Mouse (Mus musculus) limb, embryonic 13.5 days (tissue): ENCODE measurements around the gene Flvcr2. TPM values are rescaled to one million over a fixed set of nuclear protein-coding genes. Genes with fewer than 3 reads are reported as not detected.

ENCODE experiments used
- ATAC-seq: fragments of 200-750 bp; cut with Nextera tagmentation; 2 replicates; pipeline ENCODE4 v1.8.0; 2017; ENCODE audit warnings: low read depth, moderate number of reproducible peaks, moderate TSS enrichment; ENCODE audit not compliant: low FRiP score
- H3K27ac ChIP-seq: fragments of 300-500 bp; sonication (generic); 2 replicates; pipeline ENCODE4 v1.5.1; 2015; ENCODE audit warnings: inconsistent platforms, mild to moderate bottlenecking, moderate library complexity
- H3K27me3 ChIP-seq: fragments of 300-500 bp; sonication (generic); 2 replicates; pipeline ENCODE4 v1.6.1; 2015; ENCODE audit warnings: mild to moderate bottlenecking, inconsistent platforms
- H3K36me3 ChIP-seq: fragments of 300-500 bp; sonication (generic); 2 replicates; pipeline ENCODE4 v1.6.1; 2015; ENCODE audit warnings: inconsistent platforms, mild to moderate bottlenecking, moderate library complexity
- H3K4me1 ChIP-seq: fragments of 300-500 bp; sonication (generic); 2 replicates; pipeline ENCODE4 v1.6.1; 2015; ENCODE audit warnings: inconsistent platforms
- H3K4me2 ChIP-seq: fragments of 300-500 bp; sonication (generic); replicated peaks from 2 replicates; pipeline ENCODE4 v1.6.1; 2015; ENCODE audit warnings: inconsistent platforms, mild to moderate bottlenecking, moderate library complexity
- H3K4me3 ChIP-seq: fragments of 300-500 bp; sonication (generic); 2 replicates; pipeline ENCODE4 v1.5.1; 2015; ENCODE audit warnings: moderate library complexity, mild to moderate bottlenecking, inconsistent platforms
- H3K9ac ChIP-seq: fragments of 300-500 bp; sonication (generic); 2 replicates; pipeline ENCODE4 v1.6.1; 2015; ENCODE audit warnings: mild to moderate bottlenecking, inconsistent platforms
- H3K9me3 ChIP-seq: fragments of 300-500 bp; sonication (generic); 2 replicates; pipeline ENCODE4 v1.6.1; 2016; ENCODE audit warnings: inconsistent platforms
- WGBS: fragments of 180-500 bp; shearing (Covaris S2); methylation state at CpG from one replicate; pipeline ENCODE4 v1.1.7; 2015; 5-methylcytosine and 5-hydroxymethylcytosine counted together
- microRNA-seq: library from miRNA; unstranded; fragments of <30 nt; microRNA quantifications from one replicate; pipeline ENCODE4, GENCODE M21; 2016
- polyA plus RNA-seq: library from polyadenylated mRNA; unstranded; fragments of >200 nt; fragmentation: Nextera tagmentation; extraction: Ambion mirVana; gene quantifications from 2 replicates; pipeline ENCODE4 v1.2.1, GENCODE M21; 2015

Flvcr2 gene
- polyA plus RNA-seq, 1 experiment from 2014 or later, result 3.2 TPM

GRCm38 (mm10) chr12:85848164-85848958 lies 102.0 kb downstream of the Flvcr2 start:
- peak; percentile 75; the same call in 1 of the 2 replicates for ATAC-seq
- Histone ChIP-seq H3K9me3 (no peaks in the 10 kb centered on the region), H3K36me3 (peaks cover 25% of the 10 kb centered on the region), H3K27me3 (no peaks in the 10 kb centered on the region), H3K4me2 (no peak overlapping the region), H3K4me3 (no peak overlapping the region), H3K9ac (no peak overlapping the region), H3K4me1 (no peaks in the 10 kb centered on the region), H3K27ac (no peak overlapping the region)
- WGBS, result 79% methylated on average over 7 of the region's 7 CpGs

GRCm38 (mm10) chr12:85850661-85851060 lies 104.3 kb downstream of the Flvcr2 start:
- Histone ChIP-seq H3K4me2 (no peak overlapping the region), H3K9ac (no peak overlapping the region), H3K27me3 (no peaks in the 10 kb centered on the region), H3K36me3 (peaks cover 16% of the 10 kb centered on the region), H3K4me3 (no peak overlapping the region), H3K9me3 (no peaks in the 10 kb centered on the region), H3K4me1 (no peaks in the 10 kb centered on the region), H3K27ac (no peak overlapping the region)
- no peak for ATAC-seq
- 91% methylated on average over 8 of the region's 8 CpGs for WGBS

- peaks cover 23% of the 10 kb centered on the region for H3K36me3 ChIP-seq
- H3K4me3 ChIP-seq, result no peak overlapping the region
- no peak overlapping the region for H3K4me2 ChIP-seq
- H3K9ac ChIP-seq, result no peak overlapping the region
- H3K9me3 ChIP-seq, result no peaks in the 10 kb centered on the region
- peaks cover 4% of the 10 kb centered on the region for H3K4me1 ChIP-seq
- H3K27me3 ChIP-seq, result no peaks in the 10 kb centered on the region
- H3K27ac ChIP-seq, result no peak overlapping the region
- ATAC-seq, result no peak
- WGBS, result 85% methylated on average over 4 of the region's 4 CpGs
Observed at GRCm38 (mm10) chr12:85853836-85854235, 107.5 kb downstream of the Flvcr2 start.

- Histone ChIP-seq H3K4me3 (no peak overlapping the region), H3K4me1 (peaks cover 9% of the 10 kb centered on the region), H3K9ac (no peak overlapping the region), H3K36me3 (peaks cover 23% of the 10 kb centered on the region), H3K4me2 (no peak overlapping the region), H3K9me3 (no peaks in the 10 kb centered on the region), H3K27me3 (no peaks in the 10 kb centered on the region), H3K27ac (no peak overlapping the region)
- WGBS, result 93% methylated on average over 1 of the region's 1 CpGs
- ATAC-seq, result no peak
Observed at GRCm38 (mm10) chr12:85854271-85854670, 107.9 kb downstream of the Flvcr2 start.

- no peaks in the 10 kb centered on the region for H3K9me3 ChIP-seq
- 89% methylated on average over 7 of the region's 7 CpGs for WGBS
Observed at GRCm38 (mm10) chr12:85857300-85857699, 111.0 kb downstream of the Flvcr2 start.

GRCm38 (mm10) chr12:85859111-85859510 lies 112.8 kb downstream of the Flvcr2 start:
- Histone ChIP-seq H3K4me3 (no peak overlapping the region), H3K4me1 (peaks cover 36% of the 10 kb centered on the region), H3K4me2 (no peak overlapping the region), H3K36me3 (peaks cover 12% of the 10 kb centered on the region), H3K27me3 (no peaks in the 10 kb centered on the region), H3K27ac (peak overlapping the region; percentile 40), H3K9ac (no peak overlapping the region), H3K9me3 (no peaks in the 10 kb centered on the region)
- 69% methylated on average over 3 of the region's 3 CpGs for WGBS
- ATAC-seq, result no peak

More at GRCm38 (mm10) chr12:85857300-85857699, 111.0 kb downstream of the Flvcr2 start:
- Histone ChIP-seq H3K36me3 (peaks cover 15% of the 10 kb centered on the region), H3K4me1 (peaks cover 24% of the 10 kb centered on the region), H3K27me3 (no peaks in the 10 kb centered on the region), H3K4me2 (no peak overlapping the region), H3K4me3 (no peak overlapping the region), H3K9ac (no peak overlapping the region), H3K27ac (no peak overlapping the region)
- no peak for ATAC-seq

GRCm38 (mm10) chr12:85859511-85860189 lies 113.3 kb downstream of the Flvcr2 start:
- WGBS, result 21% methylated on average over 3 of the region's 3 CpGs
- Histone ChIP-seq H3K27ac (peak overlapping the region; percentile 69; the same call in 1 of the 2 replicates), H3K4me3 (no peak overlapping the region), H3K4me2 (no peak overlapping the region), H3K9me3 (no peaks in the 10 kb centered on the region), H3K4me1 (peaks cover 36% of the 10 kb centered on the region), H3K9ac (no peak overlapping the region), H3K27me3 (no peaks in the 10 kb centered on the region), H3K36me3 (peaks cover 12% of the 10 kb centered on the region)
- ATAC-seq, result peak; percentile 90

GRCm38 (mm10) chr12:85862514-85862913 lies 116.2 kb downstream of the Flvcr2 start:
- H3K9ac ChIP-seq, result peak overlapping the region; percentile 51
- H3K9me3 ChIP-seq, result no peaks in the 10 kb centered on the region
- H3K27me3 ChIP-seq, result no peaks in the 10 kb centered on the region
- peaks cover 43% of the 10 kb centered on the region for H3K4me1 ChIP-seq
- H3K36me3 ChIP-seq, result peaks cover 4% of the 10 kb centered on the region; the same call in 1 of the 2 replicates
- H3K27ac ChIP-seq, result peak overlapping the region; percentile 55; the same call in 1 of the 2 replicates
- no peak overlapping the region for H3K4me2 ChIP-seq
- H3K4me3 ChIP-seq, result no peak overlapping the region
- WGBS, result 21% methylated on average over 2 of the region's 2 CpGs
- no peak for ATAC-seq

Small RNA genes lying within 50 kb of the gene (microRNA-seq; reads per million reads assigned to microRNA genes)
- gene Gm47285, result not detected

Other genes with a start within 250 kb of the Flvcr2 start
- gene Jdp2, start 147.5 kb upstream of the Flvcr2 start, polyA plus RNA-seq, result 0.89 and 1.2 TPM in 2 replicates
- gene Batf, start 59.9 kb upstream of the Flvcr2 start, polyA plus RNA-seq, result 3.3 and 3.5 TPM in 2 replicates
- 115 and 119 TPM in 2 replicates for gene Erg28, start 78.0 kb downstream of the Flvcr2 start, polyA plus RNA-seq
- 10.4 and 13.8 TPM in 2 replicates for gene Ttll5, start 78.1 kb downstream of the Flvcr2 start, polyA plus RNA-seq